Mouse (Mus musculus) lung, embryonic 16.5 days (tissue): ENCODE results near the gene Gm44502. TPM values are rescaled to one million over a fixed set of nuclear protein-coding genes. Genes with fewer than 3 reads are reported as not detected.

ENCODE experiments used
- polyA plus RNA-seq: library from polyadenylated mRNA; unstranded; fragments of >200 nt; fragmentation: Nextera tagmentation; extraction: Ambion mirVana; gene quantifications from 2 replicates; pipeline ENCODE4 v1.2.1, GENCODE M21; 2015

Gene Gm44502
- polyA plus RNA-seq, 1 experiment from 2014 or later = not detected

Other genes starting within 250 kb of the Gm44502 start
- 134 and 139 TPM in 2 replicates for gene Plxnb2, start 248.9 kb downstream of the Gm44502 start, polyA plus RNA-seq
- 12.2 and 12.5 TPM in 2 replicates for gene Dennd6b, start 233.2 kb downstream of the Gm44502 start, polyA plus RNA-seq
- 25.7 and 26.4 TPM in 2 replicates for gene Ppp6r2, start 218.1 kb downstream of the Gm44502 start, polyA plus RNA-seq
- gene Sbf1, start 114.4 kb downstream of the Gm44502 start, polyA plus RNA-seq = 42.2 and 50.5 TPM in 2 replicates
- 0.64 and 1.0 TPM in 2 replicates for gene Adm2, start 107.0 kb downstream of the Gm44502 start, polyA plus RNA-seq
- not detected in 2 replicates for gene Miox, start 95.3 kb downstream of the Gm44502 start, polyA plus RNA-seq
- gene Lmf2, start 74.0 kb downstream of the Gm44502 start, polyA plus RNA-seq = 79.0 and 83.6 TPM in 2 replicates
- gene Ncaph2, start 74.0 kb downstream of the Gm44502 start, polyA plus RNA-seq = 158 and 172 TPM in 2 replicates
- gene Sco2, start 55.9 kb downstream of the Gm44502 start, polyA plus RNA-seq = 3.4 and 7.7 TPM in 2 replicates
- 1.5 and 1.6 TPM in 2 replicates for gene Tymp, start 52.7 kb downstream of the Gm44502 start, polyA plus RNA-seq
- 9.6 and 16.1 TPM in 2 replicates for gene Odf3b, start 50.4 kb downstream of the Gm44502 start, polyA plus RNA-seq
- 0.04 TPM in 1 of 2 replicates, not detected in the other for gene Klhdc7b, start 44.8 kb downstream of the Gm44502 start, polyA plus RNA-seq
- gene Syce3, start 19.2 kb downstream of the Gm44502 start, polyA plus RNA-seq = not detected in 2 replicates
- gene Cpt1b, start 3.8 kb downstream of the Gm44502 start, polyA plus RNA-seq = 4.7 and 5.7 TPM in 2 replicates
- gene C730034F03Rik, start 107 bp downstream of the Gm44502 start, polyA plus RNA-seq = 2.6 and 2.9 TPM in 2 replicates
- gene Chkb, start 212 bp upstream of the Gm44502 start, polyA plus RNA-seq = 58.4 and 60.4 TPM in 2 replicates
- gene Mapk8ip2, start 24.2 kb upstream of the Gm44502 start, polyA plus RNA-seq = 0.50 and 0.74 TPM in 2 replicates
- gene Arsa, start 47.7 kb upstream of the Gm44502 start, polyA plus RNA-seq = 22.1 and 27.0 TPM in 2 replicates
- 2.3 and 2.5 TPM in 2 replicates for gene Shank3, start 69.9 kb upstream of the Gm44502 start, polyA plus RNA-seq
- gene Acr, start 138.6 kb upstream of the Gm44502 start, polyA plus RNA-seq = 0.14 and 0.20 TPM in 2 replicates
- 51.3 and 52.8 TPM in 2 replicates for gene Rabl2, start 162.2 kb upstream of the Gm44502 start, polyA plus RNA-seq